Mouse (Mus musculus) heart, postnatal 36 days (tissue): Measurements from ENCODE around the gene Rbm18. TPM values are rescaled to one million over a fixed set of nuclear protein-coding genes. Genes with fewer than 3 reads are reported as not detected.
"Not testable (repeated sequence)": the region's sequence is repeated elsewhere in the genome, so short reads cannot be mapped to it uniquely, and the experiment has no call there.

Source experiments
- DNase-seq, 2 experiments: peaks; one replicate each; pipeline ENCODE4 v3.0.0; 2021 to 2022
- intact Hi-C: fragments of 180-260 bp; cut with DNase I; formaldehyde crosslinking; loops from one replicate; pipeline ENCODE4 v1.15.1; 2025
- total RNA-seq, 2 experiments: library from RNA; stranded (reverse); gene quantifications; 2 replicates each; pipeline ENCODE4 v1.2.3; 2021

Rbm18 gene
- total RNA-seq: 10 to 100 TPM; 32.7 to 38.0 TPM

DNA sequence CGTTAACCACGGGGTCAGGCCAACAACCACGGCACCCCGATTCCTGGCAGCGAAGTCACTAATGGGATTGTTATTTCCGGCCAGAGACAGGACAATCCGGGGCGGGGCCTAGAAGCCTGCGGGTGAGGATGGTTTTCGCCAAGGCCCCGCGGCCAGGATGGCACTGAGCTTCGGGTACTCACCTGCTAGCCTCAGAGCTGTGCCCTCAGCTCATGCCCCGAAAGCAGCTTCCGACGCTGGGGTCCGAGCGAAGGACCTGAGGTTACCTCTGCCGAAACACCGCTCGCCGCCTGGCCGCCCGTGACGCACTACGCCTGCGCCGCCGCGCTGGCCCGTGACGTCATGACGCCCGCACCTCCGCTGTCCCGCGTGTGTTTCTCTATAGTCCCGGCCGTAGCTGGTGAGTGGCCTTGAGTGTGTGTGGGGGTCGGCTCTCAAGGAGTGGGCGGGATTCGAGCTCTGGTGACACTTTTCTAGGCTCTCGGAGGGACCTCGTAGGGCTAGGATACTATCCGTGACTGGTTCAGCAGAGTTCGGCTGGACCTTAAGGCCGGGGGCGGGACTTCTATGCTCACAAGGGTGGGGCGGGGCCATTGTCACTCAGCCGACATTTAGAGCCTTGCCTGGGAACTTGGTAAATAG, at the start of gene Rbm18, which contains the start of gene Mrrf:
Rbm18 (minus strand) TSS at position 474 of the 642 bp plus-strand sequence.
Mrrf (plus strand) TSS at position 90 of the 642 bp plus-strand sequence.
- peak; percentile 95 to 99 for DNase-seq
- intact Hi-C loops: loop anchor here (2.0 to 5.0 kb wide), 4 partner anchors 62 to 124 kb away; partner anchors contain the start of genes Morn5 and Ndufa8

DNA sequence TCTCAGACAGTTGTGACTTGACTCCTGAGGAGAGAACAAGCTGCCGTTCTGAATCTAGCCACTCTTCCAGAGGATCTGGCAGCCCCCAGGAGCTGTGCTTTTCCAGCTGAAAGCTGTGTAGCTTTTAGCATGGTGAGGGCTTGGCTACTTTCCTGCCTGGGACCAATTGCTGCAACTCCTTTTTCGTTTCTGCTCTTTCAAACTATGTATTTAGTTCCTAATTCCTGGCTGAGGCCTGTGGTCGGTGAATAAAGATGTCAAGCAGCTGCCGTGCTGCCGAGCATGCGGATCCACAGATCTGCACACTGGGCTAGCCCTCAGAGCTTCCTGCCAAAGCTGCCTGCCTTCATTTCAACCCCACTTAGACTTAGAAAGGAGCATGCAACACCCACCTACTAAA, 48.3 kb upstream of the Rbm18 start:
- no peak for DNase-seq
- intact Hi-C loops: no loop called here

DNA sequence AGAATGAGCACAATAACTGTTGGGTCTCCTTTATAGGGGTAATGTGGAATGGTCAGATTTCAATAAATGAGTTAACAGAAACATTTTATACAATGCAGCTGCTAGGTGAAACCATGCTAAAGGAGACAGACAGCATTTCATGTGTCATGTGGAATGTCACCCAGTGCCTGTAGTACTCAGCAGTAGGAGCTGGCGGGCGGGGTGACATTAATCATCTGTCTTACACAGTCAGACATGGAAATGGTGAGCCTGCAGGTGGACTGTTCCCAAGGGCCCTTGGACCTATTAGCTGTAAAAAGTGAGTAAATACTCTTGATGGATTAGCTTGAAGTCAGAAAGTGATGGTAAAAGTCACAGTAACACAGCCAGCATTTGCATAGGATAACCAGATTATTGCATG, 47.6 kb upstream of the Rbm18 start:
- no peak for DNase-seq
- intact Hi-C loops: no loop called here

DNA sequence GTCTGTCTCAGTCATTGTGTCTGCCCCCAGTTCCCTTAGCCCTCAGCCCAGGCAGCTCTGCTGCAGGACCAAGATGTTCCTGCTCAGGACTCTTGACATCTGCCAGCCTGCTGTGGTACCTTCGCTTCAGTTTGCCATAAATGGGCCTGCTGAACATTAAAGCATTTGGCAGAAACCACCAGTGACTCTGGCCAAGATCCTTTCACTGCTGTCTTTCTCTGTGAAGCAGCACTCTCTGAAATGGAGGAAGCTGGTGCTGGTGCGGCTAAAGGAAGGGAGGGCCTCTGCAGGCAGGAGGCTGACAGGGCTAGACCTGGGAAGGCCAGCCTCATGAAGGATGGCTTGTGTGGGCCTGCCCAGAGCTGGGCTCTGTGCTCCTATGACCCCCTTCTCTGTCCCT, 46.7 kb upstream of the Rbm18 start:
- intact Hi-C loops: no loop called here
- DNase-seq: no peak

DNA sequence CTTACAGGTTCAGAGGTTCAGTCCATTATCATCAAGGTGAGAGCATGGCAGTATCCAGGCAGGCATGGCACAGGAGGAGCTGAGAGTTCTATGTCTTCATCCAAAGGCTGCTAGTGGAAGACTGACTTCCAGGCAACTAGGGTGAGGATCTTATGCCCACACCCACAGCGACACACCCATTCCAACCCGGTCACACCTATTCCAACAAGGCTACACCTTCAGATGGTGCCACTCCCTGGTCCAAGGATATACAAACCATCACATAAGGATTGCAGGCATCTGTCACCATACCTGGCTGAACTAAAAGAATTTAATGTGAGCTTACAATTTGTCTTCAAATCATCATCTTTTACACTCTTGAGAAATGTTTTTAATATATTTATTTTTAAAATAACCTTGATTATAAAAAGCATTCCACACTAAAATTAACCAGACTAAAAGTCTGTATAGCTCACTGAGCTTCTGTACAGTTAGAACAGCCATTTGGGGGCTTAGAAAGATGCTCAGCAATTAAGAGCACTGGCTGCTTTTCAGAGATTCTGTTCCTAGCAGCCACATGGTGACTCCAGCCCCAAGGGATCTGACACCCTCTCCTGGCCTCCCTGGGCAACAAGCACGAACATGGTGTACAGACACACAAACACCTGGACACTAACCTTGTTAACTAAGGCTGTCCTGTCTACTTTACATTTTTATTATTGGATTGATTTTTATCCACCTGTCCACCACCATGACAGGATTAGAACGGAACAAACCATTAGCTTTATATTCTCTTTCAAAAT, 45.2 kb upstream of the Rbm18 start:
- intact Hi-C loops, DNase-seq: not testable (repeated sequence)

DNA sequence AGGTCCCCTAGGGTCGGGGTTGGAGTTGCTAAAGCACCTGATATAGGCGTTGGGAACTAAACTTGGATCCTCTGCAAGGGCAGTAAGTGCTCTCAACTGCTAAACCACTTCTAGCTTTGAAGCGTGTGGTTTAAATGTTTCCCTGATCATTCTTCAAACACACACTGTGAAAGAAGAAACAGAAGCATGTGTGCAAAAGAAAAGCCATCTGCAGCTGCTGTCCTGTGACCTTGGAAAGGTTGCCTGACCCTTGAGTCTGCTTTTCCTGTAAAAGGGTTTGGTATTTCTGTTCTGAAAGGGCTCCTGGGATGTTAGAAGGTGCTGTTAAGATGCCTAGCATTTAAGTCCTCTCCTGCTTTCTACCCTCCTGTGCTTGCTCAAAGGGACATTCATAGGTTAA, 42.9 kb upstream of the Rbm18 start:
- no peak for DNase-seq
- intact Hi-C loops: no loop called here

DNA sequence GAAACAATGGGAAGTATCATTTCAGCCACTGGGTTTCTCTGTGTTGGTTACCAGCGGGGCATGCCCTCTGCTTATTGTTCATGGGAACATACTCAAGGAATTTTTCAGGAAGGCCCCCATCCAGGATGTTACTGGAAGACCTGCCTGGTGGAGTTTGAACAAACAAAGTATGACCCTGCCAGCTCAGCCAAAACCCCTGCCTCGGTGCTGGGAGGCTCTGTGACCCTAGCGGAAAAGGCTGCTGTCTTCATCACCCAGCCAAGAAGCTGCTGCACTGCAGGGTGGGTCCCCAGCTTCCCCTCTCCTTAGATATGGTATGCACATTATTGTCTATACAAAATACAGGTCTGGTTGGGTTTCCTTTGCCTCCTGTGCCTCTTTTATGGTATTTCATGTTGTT, 36.0 kb upstream of the Rbm18 start:
- intact Hi-C loops: no loop called here
- DNase-seq: no peak

DNA sequence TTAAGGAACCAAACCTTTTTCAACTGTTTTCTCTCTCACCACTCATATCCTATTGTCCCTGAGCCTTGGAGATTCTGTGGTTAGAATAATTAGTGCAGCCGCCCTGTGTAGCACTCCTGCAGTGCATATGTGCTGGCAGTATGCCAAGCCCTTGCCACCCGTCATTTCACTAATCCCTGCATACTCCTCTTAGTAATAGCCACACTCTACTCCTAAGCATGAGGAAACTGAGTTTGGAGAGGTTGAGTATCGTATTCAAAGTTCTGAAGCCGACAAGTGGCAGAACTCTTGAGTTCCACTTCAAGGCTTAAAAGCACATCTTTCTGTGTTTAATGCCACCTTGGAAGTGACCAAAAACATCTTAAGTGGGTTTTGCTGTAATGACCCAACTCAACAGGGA, 35.6 kb upstream of the Rbm18 start:
- intact Hi-C loops: no loop called here
- no peak for DNase-seq

DNA sequence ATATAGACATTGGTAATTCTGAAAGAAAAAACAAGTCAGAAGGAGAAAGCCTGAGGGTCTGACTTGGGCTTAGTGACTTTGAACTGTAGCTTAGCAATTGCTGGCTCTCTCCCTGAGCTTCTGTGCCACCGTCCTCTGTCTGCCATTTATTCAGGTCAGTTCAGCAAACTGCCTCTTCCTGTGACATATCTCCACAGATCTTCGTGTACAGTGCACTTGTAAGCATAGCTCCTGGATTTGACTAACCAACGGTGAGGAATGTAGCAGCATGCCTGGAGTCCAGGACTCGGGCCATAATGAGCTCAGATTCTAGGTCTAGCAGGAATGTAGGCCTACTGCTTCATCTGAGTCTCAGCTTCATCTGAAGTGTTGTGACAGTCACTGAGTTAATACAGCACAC, 32.6 kb upstream of the Rbm18 start:
- DNase-seq: no peak
- intact Hi-C loops: no loop called here

DNA sequence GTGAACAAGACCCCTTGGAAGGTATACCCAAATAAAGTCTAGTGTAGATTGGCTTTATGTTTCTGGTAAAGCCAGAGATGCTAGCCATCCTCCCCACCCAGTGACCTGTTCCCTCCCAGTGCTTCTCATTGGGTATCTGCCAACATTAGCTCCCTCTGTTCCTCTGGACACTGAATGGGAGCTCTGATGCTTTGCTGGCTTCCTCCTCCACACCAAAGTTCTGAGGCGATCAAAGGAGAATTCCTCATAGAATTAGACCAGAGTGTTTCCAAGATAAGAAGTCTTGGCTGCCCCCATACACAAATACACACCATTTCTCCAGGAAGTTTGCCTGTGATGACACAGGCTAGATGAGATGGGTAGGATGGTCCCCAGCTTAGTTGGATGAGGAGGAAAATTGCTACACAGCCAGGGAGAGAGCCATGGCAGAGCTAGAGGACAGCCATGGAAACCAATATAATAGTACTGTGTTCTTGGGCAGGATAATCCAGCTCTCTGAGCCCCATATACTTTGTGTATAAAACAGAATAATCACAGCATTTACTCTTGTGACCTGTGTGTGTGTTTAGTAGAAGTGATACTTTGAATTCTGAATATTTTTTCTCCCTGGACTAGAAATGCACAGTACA, 31.5 kb upstream of the Rbm18 start:
- intact Hi-C loops: no loop called here
- DNase-seq: no peak

DNA sequence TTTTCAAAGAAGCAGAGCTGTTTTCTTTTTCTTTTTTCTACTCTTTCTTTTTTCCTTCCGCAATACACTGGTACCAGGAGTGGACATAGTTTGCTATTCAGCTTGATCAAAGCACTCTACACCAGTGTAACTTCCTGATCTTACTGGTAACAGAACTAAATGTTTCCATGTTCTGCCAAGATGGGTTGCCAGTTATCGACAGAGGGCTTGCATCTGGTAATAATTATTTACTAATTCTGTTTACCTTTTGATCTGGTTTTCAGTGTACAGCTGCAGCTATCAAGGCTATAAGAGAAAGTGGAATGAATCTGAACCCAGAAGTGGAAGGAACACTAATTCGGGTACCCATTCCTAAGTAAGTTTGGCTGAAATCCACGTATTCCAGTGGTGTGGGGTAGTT, 22.8 kb upstream of the Rbm18 start:
- intact Hi-C loops: no loop called here
- DNase-seq: no peak

DNA sequence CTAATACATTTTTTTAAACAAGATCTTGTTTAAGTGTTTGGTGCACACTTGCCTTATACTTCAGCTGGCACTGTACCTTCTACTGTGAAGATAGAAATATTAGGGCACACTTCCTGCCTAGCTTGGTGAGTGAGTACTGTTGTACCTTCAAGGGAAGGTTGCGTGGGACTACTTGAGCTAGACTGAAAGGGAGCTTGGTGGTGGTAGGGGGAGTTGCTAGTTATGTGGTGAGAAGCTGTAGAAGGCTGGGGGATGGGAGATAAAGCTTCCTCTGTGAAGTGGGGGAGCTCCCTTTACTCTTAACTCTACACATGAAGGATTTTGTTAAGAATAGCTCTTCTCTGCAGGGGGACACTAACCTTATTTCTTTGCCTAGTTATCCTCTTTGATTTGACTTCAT, 20.9 kb upstream of the Rbm18 start:
- DNase-seq: no peak
- intact Hi-C loops: no loop called here

DNA sequence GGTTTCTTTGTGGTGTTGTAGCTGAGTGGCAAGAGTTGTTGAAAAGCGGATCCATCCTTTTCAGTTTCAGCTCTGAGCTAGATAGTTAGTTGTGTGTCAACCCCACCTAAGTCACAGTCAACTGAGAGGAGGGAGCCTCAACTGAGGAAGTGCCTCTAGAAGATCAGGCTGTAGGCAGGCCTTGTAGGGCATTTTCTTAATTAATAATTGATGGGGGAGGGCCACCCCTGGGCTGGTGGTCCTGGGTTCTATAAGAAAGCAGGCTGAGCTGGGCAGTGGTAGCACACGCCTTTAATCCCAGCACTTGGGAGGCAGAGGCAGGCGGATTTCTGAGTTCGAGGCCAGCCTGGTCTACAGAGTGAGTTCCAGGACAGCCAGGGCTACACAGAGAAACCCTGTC, 15.8 kb upstream of the Rbm18 start:
- intact Hi-C loops, DNase-seq: not testable (repeated sequence)

DNA sequence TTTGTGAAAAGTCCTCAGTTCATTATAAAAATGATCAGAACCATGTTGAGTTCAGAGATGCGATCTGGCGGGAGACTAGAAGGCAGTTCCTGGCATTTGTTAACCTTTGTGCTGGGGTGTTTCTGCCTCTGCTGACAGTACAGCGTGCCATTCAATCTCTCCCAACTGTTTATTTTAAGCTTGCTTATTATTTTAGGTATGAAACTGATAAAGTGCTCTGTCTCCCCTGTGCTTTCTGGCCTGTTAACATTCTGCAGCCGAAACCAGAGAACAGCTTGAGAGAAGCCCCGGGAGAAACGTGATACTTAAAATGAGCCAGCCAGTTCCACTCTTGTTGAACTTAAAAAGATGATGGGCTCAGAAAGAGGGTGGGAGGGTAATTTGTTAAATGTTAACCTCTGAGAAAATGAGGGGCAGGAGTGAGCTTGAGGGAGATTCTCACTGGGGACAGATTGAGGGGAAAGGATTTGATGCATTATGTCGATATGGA, 12.3 kb upstream of the Rbm18 start:
- intact Hi-C loops: loop anchor here (10.0 kb wide), 1 partner anchor 126 kb away; no protein-coding TSS in a partner anchor
- DNase-seq: no peak

DNA sequence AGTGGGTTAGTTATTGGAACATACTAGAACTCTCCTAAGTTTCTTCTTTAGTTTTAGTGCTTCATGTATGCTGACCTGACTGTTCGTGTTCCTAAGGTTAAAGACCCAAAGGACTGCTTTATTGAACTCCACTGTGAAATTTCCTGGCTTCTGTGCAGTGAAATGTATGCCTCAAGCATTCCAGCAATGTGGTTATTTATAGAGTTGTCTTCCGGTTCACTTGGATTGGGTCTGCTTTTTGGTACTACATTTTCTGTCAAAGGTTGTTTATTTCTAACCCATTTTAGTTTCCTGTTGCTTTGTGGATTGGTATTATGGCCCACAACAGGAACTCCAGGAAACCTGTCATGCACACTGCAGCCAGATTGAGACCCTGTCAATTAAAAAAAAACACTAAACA, 2.5 kb upstream of the Rbm18 start:
- DNase-seq: no peak
- intact Hi-C loops: loop anchor here (5.0 kb wide), 3 partner anchors 73 to 127 kb away; partner anchors contain the start of genes Morn5 and Ndufa8

DNA sequence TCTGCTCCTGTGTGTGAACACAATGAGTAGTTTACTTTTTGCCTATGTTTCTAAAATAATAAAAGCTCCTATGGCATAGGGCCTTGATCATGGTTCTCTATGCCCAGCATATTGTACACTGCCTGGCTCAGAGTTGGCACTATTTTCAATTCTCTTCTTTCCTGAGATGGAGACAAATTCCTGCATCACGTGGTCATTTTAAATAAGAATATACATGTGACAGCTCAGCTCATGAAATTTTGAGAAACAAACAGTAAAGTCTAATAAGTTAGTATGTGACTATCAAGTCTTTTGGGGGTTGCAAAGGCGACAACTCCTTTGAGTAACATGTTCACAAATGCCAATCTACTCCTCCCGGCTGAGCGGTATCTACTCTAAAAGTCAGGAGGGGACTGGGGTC, 686 bp downstream of the Rbm18 start:
- intact Hi-C loops: loop anchor here (2.0 to 5.0 kb wide), 4 partner anchors 63 to 124 kb away; partner anchors contain the start of genes Morn5 and Ndufa8
- no peak for DNase-seq

DNA sequence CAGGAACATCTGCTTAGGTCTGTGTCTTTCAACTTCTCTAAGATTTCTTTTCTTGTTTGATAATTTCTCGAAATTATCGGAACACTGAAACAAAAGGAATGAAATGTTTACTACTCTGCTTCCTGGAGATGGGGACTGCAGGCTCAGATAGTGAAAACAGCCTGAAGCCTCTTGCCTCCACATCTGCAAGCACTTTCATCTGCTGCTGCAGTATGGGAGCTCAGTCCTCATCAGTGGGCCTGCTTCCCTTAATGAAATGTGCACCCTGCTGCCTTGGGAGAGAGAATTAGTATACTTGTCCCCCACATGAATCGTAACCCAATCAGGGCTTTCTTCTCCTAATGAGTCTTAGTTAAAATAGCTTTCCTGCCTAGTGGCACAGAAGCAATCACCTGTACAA, 7.5 kb downstream of the Rbm18 start:
- no peak for DNase-seq
- intact Hi-C loops: loop anchor here (2.0 to 5.0 kb wide), 2 partner anchors 24 to 97 kb away; partner anchors contain the start of gene Lhx6

DNA sequence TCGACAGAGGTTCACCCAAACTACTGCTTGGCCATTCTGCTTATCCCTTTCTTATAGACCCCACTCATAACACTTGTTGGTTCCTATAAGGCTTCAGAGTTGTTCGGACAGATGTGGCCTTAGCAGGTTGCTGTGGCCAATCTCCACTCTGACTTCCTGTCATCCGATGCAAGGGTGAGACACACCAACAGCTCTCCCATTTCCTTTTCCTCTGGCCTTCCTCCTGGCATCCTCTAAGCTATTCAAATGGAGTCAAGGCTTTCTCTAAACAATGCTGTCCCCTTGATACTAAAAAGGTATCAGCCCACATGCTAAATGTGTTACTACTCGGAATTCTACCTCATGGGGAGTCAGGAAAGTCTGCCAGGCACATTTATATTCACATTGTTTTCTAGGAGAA, 8.6 kb downstream of the Rbm18 start:
- no peak for DNase-seq
- intact Hi-C loops: loop anchor here (2.0 to 5.0 kb wide), 2 partner anchors 23 to 96 kb away; partner anchors contain the start of gene Lhx6

DNA sequence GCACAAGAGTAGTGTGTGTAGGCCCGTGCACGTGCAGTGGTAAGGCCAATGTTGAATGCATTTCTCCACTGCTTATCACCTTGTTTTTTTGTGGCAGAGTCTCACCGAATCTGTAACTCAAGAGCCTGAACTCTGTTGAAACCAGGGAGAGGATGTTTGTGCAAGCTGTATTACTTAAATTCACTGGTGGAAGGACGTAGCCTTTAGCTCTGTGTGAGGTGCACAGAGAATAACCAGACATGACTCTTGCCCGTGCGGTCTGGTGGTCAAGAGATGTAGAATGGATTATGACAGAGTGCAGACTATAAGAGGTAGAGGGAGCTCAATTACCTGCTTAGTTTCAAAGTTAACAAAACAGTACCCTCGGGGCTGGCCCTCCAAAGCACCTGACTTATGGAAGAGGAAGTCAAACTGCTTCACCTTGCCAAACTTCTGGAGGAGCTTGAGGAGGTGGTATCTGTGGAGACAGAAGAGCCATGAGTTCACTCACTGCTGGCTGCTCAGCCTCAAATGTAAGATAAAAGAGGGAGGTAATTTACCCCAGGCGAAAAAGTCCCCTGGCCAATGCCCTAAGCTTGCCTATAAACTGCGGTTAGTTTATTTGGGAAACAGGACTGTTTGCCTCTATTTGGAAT, 9.7 kb downstream of the Rbm18 start:
- intact Hi-C loops: loop anchor here (5.0 kb wide), 1 partner anchor 95 kb away; no protein-coding TSS in a partner anchor
- DNase-seq: no peak

DNA sequence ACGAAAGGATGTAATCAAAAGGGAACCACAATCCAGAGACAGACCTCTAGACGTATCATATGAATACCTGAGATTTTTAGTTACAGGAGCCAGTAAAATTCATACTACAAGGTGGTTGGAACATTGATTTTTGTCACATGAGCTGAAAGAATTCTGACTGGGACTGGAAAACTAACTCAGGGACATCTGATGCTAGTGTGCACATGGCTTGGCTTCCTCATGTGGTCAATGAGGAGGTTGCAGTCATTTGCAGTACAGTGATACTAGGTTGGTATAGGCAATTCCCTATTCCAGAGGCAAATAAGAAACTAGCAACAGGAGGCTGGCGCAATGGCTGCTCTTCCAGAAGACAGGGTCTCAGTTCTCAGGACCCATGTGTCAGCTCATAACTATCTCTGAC, 23.9 kb downstream of the Rbm18 start:
- no peak for DNase-seq
- intact Hi-C loops: no loop called here
